Mouse (Mus musculus) adrenal gland, adult (tissue): ENCODE results near the gene Pml.

ENCODE experiments used
- DNase-seq, 2 experiments: peaks; one replicate each; pipeline ENCODE4 v3.0.0; 2022 to 2023; ENCODE audit warnings: low spot score in 1 of 2; ENCODE audit not compliant: inconsistent age in 2 of 2

Pml gene

GRCm38 (mm10) chr9:58242696-58243095, 6.9 kb downstream of the Pml start:
- DNase-seq = no peak

DNA sequence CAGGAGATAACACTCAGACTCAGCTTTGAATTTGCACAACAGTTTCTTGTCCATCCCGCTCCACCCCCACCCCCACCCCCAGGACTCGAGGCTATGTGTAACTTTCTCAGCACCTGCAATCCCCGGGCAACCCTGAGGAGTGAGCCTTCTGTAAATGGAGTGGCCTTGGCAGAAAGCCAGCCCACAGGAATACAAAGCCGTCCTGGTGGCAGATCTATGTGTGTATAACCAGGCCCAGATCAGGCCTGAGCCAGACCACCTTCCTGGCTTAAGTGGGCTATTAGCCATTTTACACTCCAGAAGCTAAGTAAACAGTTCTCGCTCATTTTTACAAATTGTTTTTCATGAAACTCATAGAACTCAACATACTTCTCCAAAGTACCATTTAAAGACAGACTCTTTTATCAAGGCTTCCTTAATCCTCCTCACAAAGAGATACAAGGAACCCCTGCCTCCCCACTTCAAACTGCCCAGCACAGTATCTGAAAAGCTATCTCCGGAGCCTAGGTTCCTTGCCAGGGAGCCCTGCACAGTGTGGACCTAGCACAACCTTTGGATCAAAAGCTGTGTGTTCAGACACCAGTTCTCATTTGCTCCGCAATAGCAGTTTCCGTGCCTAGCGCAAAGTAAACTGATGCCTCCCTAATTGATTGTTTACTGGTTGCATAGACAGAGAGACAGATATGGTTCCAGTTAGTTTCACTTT, 7.7 kb downstream of the Pml start:
- peak; percentile 68 to 88 for DNase-seq

- no peak for DNase-seq
These were observed 15.0 kb downstream of the Pml start for GRCm38 (mm10) chr9:58234502-58235015.

DNA sequence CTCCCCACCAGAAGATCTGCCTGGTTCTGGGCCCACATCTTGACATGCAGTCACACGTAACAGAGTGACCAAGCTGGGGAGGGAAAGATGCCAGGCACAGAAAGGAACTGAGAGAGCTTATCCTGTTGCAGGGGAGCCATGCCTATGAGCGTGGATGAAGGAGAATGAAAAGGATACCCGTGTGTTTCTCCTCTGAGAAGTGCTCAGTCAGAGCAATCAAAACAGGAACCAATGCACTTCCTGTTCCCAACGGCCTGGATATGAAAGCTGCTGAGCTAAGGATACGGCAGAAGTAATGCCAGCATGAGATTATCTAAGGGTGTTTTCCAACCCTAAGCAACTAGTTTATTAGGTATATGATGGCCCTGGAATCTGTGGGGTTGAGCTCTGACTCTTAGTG, 17.2 kb downstream of the Pml start:
- DNase-seq = no peak

DNA sequence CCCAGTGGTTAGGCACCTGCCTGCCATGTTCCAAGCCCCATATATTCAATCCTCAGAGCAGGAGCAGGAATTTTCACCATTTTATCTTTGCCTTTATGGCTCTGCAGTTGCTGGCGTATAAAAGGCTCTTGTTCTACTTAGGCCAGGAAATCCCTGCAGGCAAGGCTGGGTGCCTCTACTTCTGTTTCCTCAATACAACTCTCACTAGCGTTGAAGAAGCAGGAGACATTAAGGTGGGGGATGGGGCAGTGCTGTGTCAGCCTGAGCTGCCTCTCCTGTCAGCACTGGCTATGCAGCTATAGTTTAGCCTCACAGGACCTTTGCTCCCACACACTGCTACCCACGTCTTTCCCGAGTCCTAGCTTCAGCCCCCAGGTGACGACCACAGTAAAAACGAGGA, 17.8 kb downstream of the Pml start:
- DNase-seq = no peak

GRCm38 (mm10) chr9:58228777-58229466, 20.7 kb downstream of the Pml start:
- no peak for DNase-seq

GRCm38 (mm10) chr9:58225915-58226913, 23.4 kb downstream of the Pml start:
- peak; percentile 62 to 89 for DNase-seq

DNA sequence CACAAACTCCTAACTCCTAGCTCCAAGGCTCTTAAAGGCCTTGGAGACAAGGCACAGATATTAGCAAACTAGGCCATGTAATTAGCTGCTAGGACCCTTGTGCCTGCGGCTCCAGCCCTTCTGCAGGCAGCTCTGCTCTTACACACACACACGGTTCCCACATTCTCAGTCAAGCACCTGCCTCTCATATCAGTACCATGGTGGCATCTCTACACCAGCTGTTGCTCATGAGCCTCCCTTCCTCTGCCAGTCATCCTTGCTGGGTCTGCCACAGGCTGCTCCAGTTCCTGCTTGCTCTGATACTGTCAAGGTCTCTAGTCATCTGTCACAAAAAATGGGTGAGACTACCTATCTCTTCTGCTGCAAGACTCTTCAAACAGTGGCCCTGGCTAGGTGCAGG, 25.2 kb downstream of the Pml start:
- DNase-seq = no peak

- DNase-seq = peak in 1 of 2 experiments; percentile 69
These were observed 29.2 kb downstream of the Pml start for GRCm38 (mm10) chr9:58220218-58220903.

GRCm38 (mm10) chr9:58218539-58218938, 31.0 kb downstream of the Pml start:
- peak in 1 of 2 experiments; percentile 53 for DNase-seq

DNA sequence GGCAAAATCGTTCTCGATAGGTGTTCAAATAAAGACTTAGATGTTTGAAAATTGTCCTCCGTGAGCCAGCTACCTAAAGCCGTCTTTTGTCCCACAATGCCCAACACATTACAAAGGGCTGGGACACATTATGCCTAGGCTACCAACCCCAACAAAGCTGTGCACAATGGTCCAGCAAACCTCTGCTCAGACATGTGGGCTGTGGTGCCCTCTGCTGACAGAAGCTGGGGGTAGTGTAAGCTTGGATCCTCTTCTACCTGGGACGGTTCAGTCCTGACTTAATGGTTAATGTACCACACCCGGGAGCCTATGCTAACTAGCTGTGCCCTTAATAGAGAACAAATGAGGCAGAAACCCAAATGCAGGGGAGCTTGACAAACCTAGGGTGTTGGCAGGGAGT, 33.2 kb downstream of the Pml start:
- peak; percentile 38 to 77 for DNase-seq

DNA sequence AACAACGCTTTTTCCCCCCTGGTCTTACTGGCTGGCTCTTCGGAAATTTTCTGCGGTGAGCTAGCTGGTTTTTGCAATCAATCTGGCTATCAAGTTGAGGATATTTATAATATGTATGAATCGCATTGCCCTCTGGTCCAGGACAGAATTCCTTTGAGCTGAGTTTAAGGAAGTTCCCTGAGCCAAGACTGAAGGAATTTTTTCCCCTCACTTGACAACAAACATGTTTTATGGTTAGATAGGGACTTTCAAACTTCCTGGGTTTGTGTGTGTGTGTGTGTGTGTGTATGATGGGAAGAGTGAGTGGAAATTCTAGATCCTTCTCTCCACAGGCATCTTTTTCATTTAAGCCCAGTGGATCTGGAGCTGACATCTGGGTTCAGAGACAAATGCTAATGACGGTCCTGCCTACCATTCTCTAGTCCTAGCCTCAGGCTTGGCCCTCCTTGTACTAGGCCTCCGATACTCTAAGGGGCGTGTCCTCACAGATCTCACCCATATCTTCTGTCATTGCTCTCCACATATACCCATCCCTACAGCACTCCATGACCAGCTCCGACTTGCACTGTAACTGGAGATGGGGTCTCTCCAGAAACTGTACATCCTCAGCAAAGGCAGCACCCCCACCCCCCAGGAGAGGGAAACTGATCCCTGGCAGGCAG, 34.9 kb downstream of the Pml start:
- DNase-seq = peak; percentile 31 to 72

GRCm38 (mm10) chr9:58213865-58214264, 35.7 kb downstream of the Pml start:
- DNase-seq = peak in 1 of 2 experiments; percentile 33

GRCm38 (mm10) chr9:58213377-58213776, 36.2 kb downstream of the Pml start:
- no peak for DNase-seq

GRCm38 (mm10) chr9:58210304-58210627, 39.3 kb downstream of the Pml start:
- no peak for DNase-seq

GRCm38 (mm10) chr9:58209462-58210303, 39.9 kb downstream of the Pml start:
- DNase-seq = peak in 1 of 2 experiments; percentile 28

GRCm38 (mm10) chr9:58206013-58206412, 43.6 kb downstream of the Pml start:
- DNase-seq = no peak

DNA sequence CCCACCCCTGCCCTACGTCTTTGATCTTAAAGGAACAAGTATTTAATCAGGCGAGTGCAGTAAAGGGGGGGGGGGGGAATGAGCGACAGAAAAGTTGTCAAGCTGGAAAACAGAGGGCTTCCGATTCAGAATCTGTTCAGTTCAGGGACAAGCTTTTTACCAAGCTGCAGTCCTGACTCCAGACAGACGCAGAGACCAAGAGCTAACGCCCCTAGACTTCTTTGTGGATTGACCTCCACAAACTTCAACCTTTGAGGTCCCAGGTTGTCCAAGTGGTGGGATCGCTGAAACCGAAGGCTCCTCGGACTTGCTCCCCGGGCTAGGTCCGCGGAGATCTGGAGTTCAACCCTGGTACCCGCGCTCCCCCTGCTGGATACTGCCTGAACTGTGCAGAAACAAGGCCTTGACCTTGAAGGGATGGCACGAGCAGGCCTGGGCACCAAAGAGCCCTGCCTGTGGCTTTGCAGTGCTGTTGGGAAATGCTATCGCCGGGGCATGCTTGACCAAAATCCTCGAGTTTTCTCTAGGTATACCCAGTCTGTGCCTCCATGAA, 45.1 kb downstream of the Pml start:
- DNase-seq = peak; percentile 95 to 99
